20 mouse cellular contexts compared by ENCODE assay signal in the genomic region with DNA sequence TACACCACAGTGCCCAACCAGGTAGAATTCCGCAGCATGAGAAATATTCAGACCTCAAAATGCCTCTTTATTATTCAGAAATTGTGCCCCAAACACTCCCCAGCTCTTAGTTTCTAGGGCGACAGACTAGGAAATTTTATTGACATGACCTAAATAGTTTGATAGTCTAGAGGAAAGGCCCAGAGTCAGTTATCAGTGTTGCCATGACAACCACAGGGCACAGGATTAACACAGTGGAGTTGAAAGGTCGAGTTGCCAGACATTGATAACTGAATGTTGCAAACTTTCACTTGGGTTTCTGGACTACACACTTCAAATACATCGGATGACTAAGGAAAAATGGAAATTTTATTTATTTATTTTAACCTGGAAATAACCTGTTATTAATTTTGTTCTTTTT. TPM values are rescaled to one million over a fixed set of nuclear protein-coding genes. Genes with fewer than 3 reads are reported as not detected.
DNase-seq lines count a peak whose midpoint lies in the region; ATAC-seq lines count a peak whose summit lies in the region.
"Had no signal": no experiment of that assay in that cellular context is flagged by ENCODE, and none has a peak within 500 bp of the region (broad histone marks: within the 10 kb centered on the region; RNA-seq: fewer than 3 reads in every experiment).

No protein-coding gene starts in this region.

- H3K9me3 ChIP-seq in liver, embryonic 16.5 days (replicated peaks; ENCODE audit: control insufficient read depth, low read length): no peaks in the 10 kb centered on the region
- H3K9me3 ChIP-seq in neural tube, embryonic 15.5 days (replicated peaks): no peaks in the 10 kb centered on the region
- no peaks in the 10 kb centered on the region for H3K9me3 ChIP-seq in kidney, embryonic 16.5 days (ENCODE audit: low read length)
- H3K9me3 ChIP-seq: forebrain, embryonic 15.5 days; hindbrain, embryonic 12.5 days; kidney, embryonic 15.5 days; limb, embryonic 10.5 days; lung, embryonic 15.5 days had no signal

- no peaks in the 10 kb centered on the region for H3K36me3 ChIP-seq in liver, embryonic 16.5 days (ENCODE audit: control insufficient read depth, insufficient read depth)
- H3K36me3 ChIP-seq in neural tube, embryonic 15.5 days: no peaks in the 10 kb centered on the region
- no peaks in the 10 kb centered on the region for H3K36me3 ChIP-seq in kidney, embryonic 16.5 days (ENCODE audit: insufficient read depth, low read length)
- H3K36me3 ChIP-seq: forebrain, embryonic 15.5 days; hindbrain, embryonic 12.5 days; kidney, embryonic 15.5 days; limb, embryonic 10.5 days; lung, embryonic 15.5 days had no signal

- WGBS in liver, embryonic 16.5 days (ENCODE audit: insufficient replicate concordance): 41% methylated on average over 4 of the region's 4 CpGs
- 63% methylated on average over 4 of the region's 4 CpGs for WGBS in neural tube, embryonic 15.5 days
- WGBS in kidney, embryonic 16.5 days: 73% methylated on average over 4 of the region's 4 CpGs

- H3K4me2 ChIP-seq in liver, embryonic 16.5 days (ENCODE audit: low read depth, low read length): no peak overlapping the region
- no peak overlapping the region for H3K4me2 ChIP-seq in neural tube, embryonic 15.5 days
- H3K4me2 ChIP-seq in kidney, embryonic 16.5 days (replicated peaks; ENCODE audit: low read depth, low read length): no peak overlapping the region
- H3K4me2 ChIP-seq: forebrain, embryonic 15.5 days; hindbrain, embryonic 12.5 days; kidney, embryonic 15.5 days; lung, embryonic 15.5 days had no signal

- no peaks in the 10 kb centered on the region for H3K27me3 ChIP-seq in liver, embryonic 16.5 days (ENCODE audit: control insufficient read depth, insufficient read depth, low read depth, low read length)
- no peaks in the 10 kb centered on the region for H3K27me3 ChIP-seq in neural tube, embryonic 15.5 days (replicated peaks)
- no peaks in the 10 kb centered on the region for H3K27me3 ChIP-seq in kidney, embryonic 16.5 days (ENCODE audit: insufficient read depth, low read length)
- H3K27me3 ChIP-seq: forebrain, embryonic 15.5 days; hindbrain, embryonic 12.5 days; kidney, embryonic 15.5 days; lung, embryonic 15.5 days had no signal

- no peak overlapping the region; the same call in 1 of the 2 replicates for H3K27ac ChIP-seq in liver, embryonic 16.5 days (ENCODE audit: low read length)
- no peak overlapping the region for H3K27ac ChIP-seq in neural tube, embryonic 15.5 days (replicated peaks)
- no peak overlapping the region for H3K27ac ChIP-seq in kidney, embryonic 16.5 days (ENCODE audit: low read length)
- H3K27ac ChIP-seq: forebrain, embryonic 15.5 days; heart, adult 2 months; hindbrain, embryonic 12.5 days; kidney, embryonic 15.5 days; limb, embryonic 10.5 days; lung, embryonic 15.5 days had no signal

- no peak overlapping the region for H3K9ac ChIP-seq in liver, embryonic 16.5 days (ENCODE audit: low read depth, low read length)
- no peak overlapping the region for H3K9ac ChIP-seq in neural tube, embryonic 15.5 days (replicated peaks)
- H3K9ac ChIP-seq in kidney, embryonic 16.5 days (replicated peaks; ENCODE audit: low read length): no peak overlapping the region
- H3K9ac ChIP-seq: forebrain, embryonic 15.5 days; hindbrain, embryonic 12.5 days; kidney, embryonic 15.5 days; lung, embryonic 15.5 days had no signal

- ATAC-seq in liver, embryonic 16.5 days (ENCODE audit: low read depth): peak; percentile 82
- no peak for ATAC-seq in neural tube, embryonic 15.5 days (ENCODE audit: low FRiP score)
- no peak for ATAC-seq in kidney, embryonic 16.5 days (ENCODE audit: low FRiP score, low TSS enrichment)
- ATAC-seq: forebrain, embryonic 15.5 days; midbrain, embryonic 16.5 days had no signal

- H3K4me1 ChIP-seq in liver, embryonic 16.5 days (ENCODE audit: control insufficient read depth, low read depth, low read length): peaks cover 4% of the 10 kb centered on the region; the same call in 1 of the 2 replicates
- H3K4me1 ChIP-seq in neural tube, embryonic 15.5 days: no peaks in the 10 kb centered on the region
- 0 out of 2 replicates have a peak, but pooled peaks cover 6% of the 10 kb centered on the region for H3K4me1 ChIP-seq in kidney, embryonic 16.5 days (ENCODE audit: insufficient read depth, low read length)
- H3K4me1 ChIP-seq: forebrain, embryonic 15.5 days; hindbrain, embryonic 12.5 days; limb, embryonic 10.5 days had no signal

- no peak overlapping the region for H3K4me3 ChIP-seq in liver, embryonic 16.5 days (ENCODE audit: low read depth, low read length)
- H3K4me3 ChIP-seq in neural tube, embryonic 15.5 days (replicated peaks): no peak overlapping the region
- H3K4me3 ChIP-seq in kidney, embryonic 16.5 days (ENCODE audit: low read length): no peak overlapping the region
- H3K4me3 ChIP-seq: forebrain, embryonic 15.5 days; heart, adult 2 months; hindbrain, embryonic 12.5 days; kidney, embryonic 15.5 days; limb, embryonic 10.5 days; lung, embryonic 15.5 days had no signal

- peak; percentile 36 for DNase-seq in retina, embryonic 14.5 days (ENCODE audit: low spot score)
- no peak for DNase-seq in retina, postnatal 1 day
- DNase-seq in liver: peak; percentile 24
- DNase-seq in yolk sac, embryonic 10.5 days (ENCODE audit: low spot score): peak; percentile 84
- DNase-seq in frontal cortex, postnatal 25 days (ENCODE audit: low spot score in 2 of 2): no peak
- DNase-seq: adrenal gland, adult 2 months; cerebellum, adult 8-10 months; gastrocnemius, postnatal 25 days; heart, adult 2 months; heart, postnatal 10 days; lung, postnatal 4 days had no signal

RNA-seq across cellular contexts. Expression of gene Cage1, which starts 53.0 kb away (rescaled TPM):
- 0.25 and 0.40 TPM in 2 replicates for polyA plus RNA-seq in liver, embryonic 16.5 days (2015; fragmentation: Nextera tagmentation; extraction: Ambion mirVana)
- polyA plus RNA-seq in neural tube, embryonic 15.5 days (2015; fragmentation: Nextera tagmentation; extraction: Ambion mirVana): 2.0 and 2.6 TPM in 2 replicates
- polyA plus RNA-seq in kidney, embryonic 16.5 days (2015; fragmentation: Nextera tagmentation; extraction: Ambion mirVana): 1.1 and 1.4 TPM in 2 replicates

RNA-seq across cellular contexts. Expression of gene Riok1, which starts 53.1 kb away (rescaled TPM):
- 18.1 and 18.8 TPM in 2 replicates for polyA plus RNA-seq in liver, embryonic 16.5 days (2015; fragmentation: Nextera tagmentation; extraction: Ambion mirVana)
- 51.7 and 54.4 TPM in 2 replicates for polyA plus RNA-seq in neural tube, embryonic 15.5 days (2015; fragmentation: Nextera tagmentation; extraction: Ambion mirVana)
- polyA plus RNA-seq in kidney, embryonic 16.5 days (2015; fragmentation: Nextera tagmentation; extraction: Ambion mirVana): 49.3 and 54.0 TPM in 2 replicates

Comparison
In these comparisons a context has a peak if more than half of its experiments do, and no peak if none do; other contexts are left out.
1. DNase-seq: peak in retina, embryonic 14.5 days (single experiment), liver (single experiment) and yolk sac, embryonic 10.5 days (single experiment); none in retina, postnatal 1 day (single experiment) and frontal cortex, postnatal 25 days (0 of 2).